Mouse (Mus musculus): Measurements from ENCODE around the gene A130010J15Rik.

GRCm38 (mm10) chr1:193201383-193201778 is 33.5 kb downstream of the A130010J15Rik start, which contains the start of gene Traf3ip3:
- no peak for TF ChIP-seq HCFC1 (IDR thresholded peaks at IDR 0.05; ENCODE audit: borderline replicate concordance, insufficient read depth, low read length)
- TF ChIP-seq MAFK (IDR thresholded peaks at IDR 0.05; ENCODE audit: insufficient read depth, low read depth, low read length), result no peak
- no peak for TF ChIP-seq ZC3H11A (IDR thresholded peaks at IDR 0.05; ENCODE audit: borderline replicate concordance, low read depth, low read length)
- TF ChIP-seq CHD2 (IDR thresholded peaks at IDR 0.05; ENCODE audit: low read depth, low read length), result no peak
